Mouse (Mus musculus): ENCODE data around the gene Olfr323.

DNA sequence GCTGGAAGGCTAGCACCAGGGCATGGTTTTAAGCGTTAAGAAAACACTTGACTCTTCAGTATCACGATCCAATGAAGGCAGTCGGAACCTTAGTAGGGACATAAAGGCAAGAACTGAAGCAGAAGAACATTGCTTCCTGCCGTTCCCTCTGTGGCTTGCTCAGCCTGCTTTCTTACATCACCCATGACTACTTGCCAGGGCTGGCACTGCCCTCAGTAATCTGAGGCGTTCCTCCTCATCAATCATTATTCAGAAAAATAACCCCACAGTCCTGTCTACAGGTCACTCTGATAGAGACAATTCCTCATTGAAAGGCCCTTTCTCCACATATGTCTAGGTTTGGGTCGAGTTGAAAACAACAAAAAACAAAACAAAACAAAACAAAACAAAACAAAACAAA, 23.3 kb downstream of the Olfr323 start:
- no peak for TF ChIP-seq CTCF (IDR thresholded peaks at IDR 0.05; ENCODE audit: control insufficient read depth, insufficient read depth, low read length)
- TF ChIP-seq POLR2A (IDR thresholded peaks at IDR 0.05; ENCODE audit: borderline replicate concordance, control insufficient read depth, low read depth, low read length) = no peak

Measured in bone marrow, adult 2 months (tissue).